Mouse (Mus musculus) MEL-GATA-1-ER (cell line): ENCODE measurements around the gene Fam102a.

Experiments used
- DNase-seq: peaks from one replicate; pipeline ENCODE4 v3.0.0-alpha.2; 2012; ENCODE audit warnings: low read depth; ENCODE audit errors: extremely low read depth

Gene Fam102a

GRCm38 (mm10) chr2:32543031-32543449 is 7.9 kb downstream of the Fam102a start:
- DNase-seq: no peak

- DNase-seq: no peak
Measured at GRCm38 (mm10) chr2:32546951-32547350, 11.8 kb downstream of the Fam102a start.

- no peak for DNase-seq
Measured at GRCm38 (mm10) chr2:32547380-32547779, 12.2 kb downstream of the Fam102a start.

GRCm38 (mm10) chr2:32547964-32548739 is 13.0 kb downstream of the Fam102a start:
- no peak for DNase-seq

GRCm38 (mm10) chr2:32549171-32549570 is 14.0 kb downstream of the Fam102a start:
- no peak for DNase-seq

GRCm38 (mm10) chr2:32549764-32550163 is 14.6 kb downstream of the Fam102a start:
- DNase-seq: no peak

GRCm38 (mm10) chr2:32551236-32551635 is 16.1 kb downstream of the Fam102a start:
- DNase-seq: no peak

- no peak for DNase-seq
Measured at GRCm38 (mm10) chr2:32553592-32554148, 18.5 kb downstream of the Fam102a start.

- DNase-seq: no peak
Measured at GRCm38 (mm10) chr2:32555484-32555883, 20.4 kb downstream of the Fam102a start.

GRCm38 (mm10) chr2:32556019-32556418 is 20.9 kb downstream of the Fam102a start:
- DNase-seq: no peak

GRCm38 (mm10) chr2:32559570-32559969 is 24.4 kb downstream of the Fam102a start:
- DNase-seq: no peak

- DNase-seq: no peak
Measured at GRCm38 (mm10) chr2:32566536-32567063, 31.5 kb downstream of the Fam102a start.

GRCm38 (mm10) chr2:32568149-32568548 is 33.0 kb downstream of the Fam102a start:
- no peak for DNase-seq

GRCm38 (mm10) chr2:32568941-32569340 is 33.8 kb downstream of the Fam102a start:
- DNase-seq: no peak

GRCm38 (mm10) chr2:32570698-32571494 is 35.8 kb downstream of the Fam102a start, which contains the start of gene Dpm2:
Dpm2 (plus strand) TSS chr2:32570858.
- DNase-seq: peak; percentile 90

- no peak for DNase-seq
Measured at GRCm38 (mm10) chr2:32572196-32572595, 37.1 kb downstream of the Fam102a start.

GRCm38 (mm10) chr2:32574497-32574896 is 39.4 kb downstream of the Fam102a start, which contains the start of gene Pip5kl1:
Pip5kl1 (plus strand) TSS chr2:32574797.
- DNase-seq: no peak

- DNase-seq: no peak
Measured at GRCm38 (mm10) chr2:32574901-32575585, 39.9 kb downstream of the Fam102a start.

GRCm38 (mm10) chr2:32575586-32576160 is 40.5 kb downstream of the Fam102a start, which contains the start of gene 9430097D07Rik:
9430097D07Rik (minus strand) TSS chr2:32575684.
- no peak for DNase-seq

- no peak for DNase-seq
Measured at GRCm38 (mm10) chr2:32576532-32576931, 41.4 kb downstream of the Fam102a start.
